Mouse (Mus musculus) embryonic facial prominence, embryonic 15.5 days (tissue): ENCODE results near the gene Osbpl6. TPM values are rescaled to one million over a fixed set of nuclear protein-coding genes. Genes with fewer than 3 reads are reported as not detected.

ENCODE experiments used
- ATAC-seq: fragments of 200-750 bp; cut with Nextera tagmentation; 2 replicates; pipeline ENCODE4 v1.8.0; 2017; ENCODE audit warnings: low read depth, moderate TSS enrichment; ENCODE audit not compliant: insufficient number of reproducible peaks, low FRiP score, low TSS enrichment
- H3K27ac ChIP-seq: fragments of 300-500 bp; sonication (generic); replicated peaks from 2 replicates; pipeline ENCODE4 v1.5.1; 2015; ENCODE audit warnings: mild to moderate bottlenecking, inconsistent platforms
- H3K27me3 ChIP-seq: fragments of 300-500 bp; sonication (generic); 2 replicates; pipeline ENCODE4 v1.6.1; 2015; ENCODE audit warnings: inconsistent platforms
- H3K36me3 ChIP-seq: fragments of 300-500 bp; sonication (generic); 2 replicates; pipeline ENCODE4 v1.6.1; 2015; ENCODE audit warnings: mild to moderate bottlenecking, inconsistent platforms
- H3K4me1 ChIP-seq: fragments of 300-500 bp; sonication (generic); 2 replicates; pipeline ENCODE4 v1.6.1; 2015; ENCODE audit warnings: inconsistent platforms
- H3K4me2 ChIP-seq: fragments of 300-500 bp; sonication (generic); replicated peaks from 2 replicates; pipeline ENCODE4 v1.6.1; 2015; ENCODE audit warnings: mild to moderate bottlenecking, inconsistent platforms
- H3K4me3 ChIP-seq: fragments of 300-500 bp; sonication (generic); replicated peaks from 2 replicates; pipeline ENCODE4 v1.5.1; 2015; ENCODE audit warnings: mild to moderate bottlenecking, inconsistent platforms
- H3K9ac ChIP-seq: fragments of 300-500 bp; sonication (generic); 2 replicates; pipeline ENCODE4 v1.6.1; 2015; ENCODE audit warnings: inconsistent platforms
- H3K9me3 ChIP-seq: fragments of 300-500 bp; sonication (generic); replicated peaks from 2 replicates; pipeline ENCODE4 v1.6.1; 2016; ENCODE audit warnings: inconsistent platforms
- WGBS: fragments of 180-500 bp; shearing (Covaris S2); methylation state at CpG from one replicate; pipeline ENCODE4 v1.1.7; 2015; 5-methylcytosine and 5-hydroxymethylcytosine counted together
- polyA plus RNA-seq: library from polyadenylated mRNA; unstranded; fragments of >200 nt; fragmentation: Nextera tagmentation; extraction: Ambion mirVana; gene quantifications from 2 replicates; pipeline ENCODE4 v1.2.1, GENCODE M21; 2015

The Osbpl6 gene
- 12.0 and 15.1 TPM in 2 replicates for polyA plus RNA-seq

GRCm38 (mm10) chr2:76406151-76406936 lies at the start of gene Osbpl6:
TSS of gene Osbpl6 (plus strand) at chr2:76406508.
- peaks cover 4% of the 10 kb centered on the region for H3K27me3 ChIP-seq
- peak; percentile 92 for ATAC-seq
- H3K9me3 ChIP-seq, result no peaks in the 10 kb centered on the region
- H3K4me2 ChIP-seq, result peak within 1 kb of the TSS; percentile 90
- peak within 1 kb of the TSS; percentile 72 for H3K9ac ChIP-seq
- H3K36me3 ChIP-seq, result no peaks in the 10 kb centered on the region
- WGBS, result under 1% methylated on average over 77 of the region's 89 CpGs
- H3K27ac ChIP-seq, result peak within 1 kb of the TSS; percentile 76
- peak within 1 kb of the TSS; percentile 95 for H3K4me3 ChIP-seq
- peaks cover 4% of the 10 kb centered on the region; the same call in 1 of the 2 replicates for H3K4me1 ChIP-seq

DNA sequence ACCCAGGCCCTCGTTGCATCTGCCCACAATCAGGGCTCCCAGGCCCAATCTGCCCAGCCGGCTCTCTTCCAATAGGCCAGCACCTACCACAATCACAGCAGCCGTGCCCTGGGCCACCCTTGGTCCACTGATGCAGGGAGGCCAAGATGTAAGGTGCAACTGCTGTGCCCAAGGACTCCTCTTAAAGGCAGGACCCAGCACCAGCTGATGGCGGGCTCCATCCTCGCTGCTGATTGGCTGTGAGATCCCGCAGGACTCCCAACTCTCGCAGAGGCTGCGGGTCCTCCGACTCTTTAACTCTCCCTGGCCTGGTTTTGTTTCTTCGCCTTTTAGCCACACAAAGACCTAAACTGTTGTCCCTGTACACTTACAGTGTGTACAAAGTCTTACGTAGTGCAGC lies 46.1 kb upstream of the Osbpl6 start, which contains the start of gene Cyct:
TSS of gene Cyct (minus strand) at position 225 of the 400 bp plus-strand sequence.
- no peaks in the 10 kb centered on the region for H3K36me3 ChIP-seq
- no peaks in the 10 kb centered on the region for H3K27me3 ChIP-seq
- no peak within 1 kb of the TSS for H3K9ac ChIP-seq
- no peaks in the 10 kb centered on the region for H3K4me1 ChIP-seq
- H3K27ac ChIP-seq, result no peak within 1 kb of the TSS
- H3K4me3 ChIP-seq, result no peak within 1 kb of the TSS
- no peaks in the 10 kb centered on the region for H3K9me3 ChIP-seq
- no peak within 1 kb of the TSS for H3K4me2 ChIP-seq
- ATAC-seq, result no peak
- 81% methylated on average over 11 of the region's 11 CpGs for WGBS

DNA sequence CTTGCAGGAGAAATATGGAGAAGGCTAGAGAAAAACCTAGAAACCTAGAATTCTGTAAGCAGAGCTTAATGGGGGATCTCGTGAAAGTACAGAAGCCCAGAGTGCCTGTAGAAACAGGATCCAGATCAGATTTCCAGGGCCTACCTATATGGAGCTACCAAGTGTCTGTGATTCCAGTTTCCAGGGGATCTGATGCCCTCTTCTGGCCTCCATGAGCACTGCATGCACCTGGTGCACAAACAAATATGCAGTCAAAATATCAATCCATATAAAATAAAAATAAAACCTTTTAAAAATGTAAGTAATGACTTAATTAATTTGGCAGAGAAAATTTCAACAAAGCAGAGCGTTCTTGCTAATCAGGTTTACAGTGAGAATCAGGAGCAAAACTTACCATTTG lies 44.2 kb upstream of the Osbpl6 start:
- Histone ChIP-seq H3K27me3 (no peaks in the 10 kb centered on the region), H3K36me3 (no peaks in the 10 kb centered on the region), H3K4me1 (no peaks in the 10 kb centered on the region), H3K9ac (no peak overlapping the region), H3K4me3 (no peak overlapping the region), H3K9me3 (no peaks in the 10 kb centered on the region), H3K4me2 (no peak overlapping the region), H3K27ac (no peak overlapping the region)
- ATAC-seq, result no peak
- WGBS, result 44% methylated on average over 2 of the region's 2 CpGs

- H3K4me2 ChIP-seq, result no peak overlapping the region
- no peak overlapping the region for H3K9ac ChIP-seq
- WGBS, result 72% methylated on average over 4 of the region's 4 CpGs
- H3K27ac ChIP-seq, result no peak overlapping the region
- no peaks in the 10 kb centered on the region for H3K36me3 ChIP-seq
- H3K27me3 ChIP-seq, result no peaks in the 10 kb centered on the region
- no peak for ATAC-seq
- H3K4me3 ChIP-seq, result no peak overlapping the region
- no peaks in the 10 kb centered on the region for H3K9me3 ChIP-seq
- peaks cover 6% of the 10 kb centered on the region; the same call in 1 of the 2 replicates for H3K4me1 ChIP-seq
These were observed 40.5 kb upstream of the Osbpl6 start for GRCm38 (mm10) chr2:76365811-76366210.

GRCm38 (mm10) chr2:76367188-76367922 lies 39.0 kb upstream of the Osbpl6 start:
- no peak overlapping the region for H3K27ac ChIP-seq
- H3K4me1 ChIP-seq, result peaks cover 11% of the 10 kb centered on the region; the same call in 1 of the 2 replicates
- no peak overlapping the region for H3K4me3 ChIP-seq
- no peak overlapping the region for H3K4me2 ChIP-seq
- H3K27me3 ChIP-seq, result no peaks in the 10 kb centered on the region
- ATAC-seq, result no peak
- H3K9ac ChIP-seq, result no peak overlapping the region
- H3K36me3 ChIP-seq, result no peaks in the 10 kb centered on the region
- WGBS, result 19% methylated on average over 9 of the region's 9 CpGs
- H3K9me3 ChIP-seq, result no peaks in the 10 kb centered on the region

DNA sequence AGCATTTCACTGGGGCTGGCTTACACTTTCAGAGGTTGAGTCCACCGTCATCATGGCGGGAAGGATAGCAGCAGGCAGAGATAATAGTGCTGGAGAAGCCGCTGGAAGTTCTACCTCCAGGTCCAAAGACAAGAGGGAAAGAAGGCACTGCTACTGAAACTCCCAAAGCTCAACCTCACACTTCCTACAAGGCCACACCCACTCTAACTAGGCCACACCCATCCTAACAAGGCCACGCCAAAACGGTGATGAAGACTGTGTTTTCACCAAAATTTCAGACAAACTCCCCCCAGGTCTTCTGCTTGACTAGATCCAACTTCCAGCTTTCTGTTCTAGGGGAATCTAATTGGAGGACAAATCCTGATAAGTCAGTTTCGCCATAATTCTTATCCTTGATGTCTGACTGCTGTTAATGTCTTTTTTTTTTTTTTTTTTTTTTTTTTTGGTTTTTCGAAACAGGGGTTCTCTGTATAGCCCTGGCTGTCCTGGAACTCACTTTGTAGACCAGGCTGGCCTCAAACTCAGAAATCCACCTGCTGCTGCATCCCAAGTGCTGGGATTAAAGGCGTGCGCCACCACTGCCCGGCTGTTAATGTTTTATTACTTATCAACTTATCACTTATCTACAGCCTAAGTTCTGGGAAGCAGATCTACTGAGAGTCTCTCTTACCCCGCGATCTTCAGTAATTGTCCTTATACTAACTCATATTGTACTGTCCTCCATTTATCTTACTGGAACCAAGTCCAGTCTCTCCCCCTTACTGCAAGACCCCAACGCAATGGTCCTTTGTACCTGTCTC lies 37.2 kb upstream of the Osbpl6 start:
- Histone ChIP-seq H3K4me3 (peak overlapping the region; percentile 95), H3K9me3 (no peaks in the 10 kb centered on the region), H3K36me3 (peaks cover 12% of the 10 kb centered on the region; the same call in 1 of the 2 replicates), H3K27me3 (no peaks in the 10 kb centered on the region), H3K27ac (no peak overlapping the region), H3K4me1 (peaks cover 11% of the 10 kb centered on the region; the same call in 1 of the 2 replicates), H3K4me2 (no peak overlapping the region), H3K9ac (no peak overlapping the region)
- 74% methylated on average over 13 of the region's 13 CpGs for WGBS
- no peak for ATAC-seq

GRCm38 (mm10) chr2:76369821-76370655 lies 36.3 kb upstream of the Osbpl6 start, which contains the start of gene Rbm45:
TSS of gene Rbm45 (plus strand) at chr2:76369984.
- H3K4me1 ChIP-seq, result peaks cover 11% of the 10 kb centered on the region; the same call in 1 of the 2 replicates
- peak within 1 kb of the TSS; percentile 84 for H3K9ac ChIP-seq
- H3K27me3 ChIP-seq, result no peaks in the 10 kb centered on the region
- peak within 1 kb of the TSS; percentile 61; the same call in 1 of the 2 replicates for H3K27ac ChIP-seq
- peak; percentile 82 for ATAC-seq
- WGBS, result under 1% methylated on average over 61 of the region's 61 CpGs
- H3K4me3 ChIP-seq, result peak within 1 kb of the TSS; percentile 95
- peak within 1 kb of the TSS; percentile 92 for H3K4me2 ChIP-seq
- H3K36me3 ChIP-seq, result peaks cover 19% of the 10 kb centered on the region; the same call in 1 of the 2 replicates
- no peaks in the 10 kb centered on the region for H3K9me3 ChIP-seq

DNA sequence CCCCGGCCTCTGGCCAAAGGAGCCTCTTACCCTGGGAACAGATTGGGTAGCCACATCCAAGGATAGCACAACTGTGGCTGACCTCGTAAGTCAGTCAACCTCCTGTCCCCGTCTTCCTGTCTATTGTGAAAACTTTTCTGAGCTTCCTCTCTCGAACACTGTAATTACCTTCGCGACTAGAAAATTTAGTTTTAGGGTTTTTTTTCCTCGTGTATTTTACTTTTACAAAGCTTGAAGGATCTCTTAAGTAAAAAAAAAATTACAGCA lies 35.7 kb upstream of the Osbpl6 start:
- WGBS, result under 1% methylated on average over 7 of the region's 7 CpGs
- Histone ChIP-seq H3K9ac (peak overlapping the region; percentile 84), H3K9me3 (no peaks in the 10 kb centered on the region), H3K27me3 (no peaks in the 10 kb centered on the region), H3K4me1 (peaks cover 11% of the 10 kb centered on the region; the same call in 1 of the 2 replicates), H3K4me2 (peak overlapping the region; percentile 92), H3K27ac (no peak overlapping the region), H3K36me3 (peaks cover 20% of the 10 kb centered on the region; the same call in 1 of the 2 replicates), H3K4me3 (peak overlapping the region; percentile 95)
- ATAC-seq, result no peak

- H3K36me3 ChIP-seq, result peaks cover 23% of the 10 kb centered on the region
- no peaks in the 10 kb centered on the region for H3K9me3 ChIP-seq
- 88% methylated on average over 4 of the region's 4 CpGs for WGBS
These were observed 34.1 kb upstream of the Osbpl6 start for GRCm38 (mm10) chr2:76372244-76372643.

DNA sequence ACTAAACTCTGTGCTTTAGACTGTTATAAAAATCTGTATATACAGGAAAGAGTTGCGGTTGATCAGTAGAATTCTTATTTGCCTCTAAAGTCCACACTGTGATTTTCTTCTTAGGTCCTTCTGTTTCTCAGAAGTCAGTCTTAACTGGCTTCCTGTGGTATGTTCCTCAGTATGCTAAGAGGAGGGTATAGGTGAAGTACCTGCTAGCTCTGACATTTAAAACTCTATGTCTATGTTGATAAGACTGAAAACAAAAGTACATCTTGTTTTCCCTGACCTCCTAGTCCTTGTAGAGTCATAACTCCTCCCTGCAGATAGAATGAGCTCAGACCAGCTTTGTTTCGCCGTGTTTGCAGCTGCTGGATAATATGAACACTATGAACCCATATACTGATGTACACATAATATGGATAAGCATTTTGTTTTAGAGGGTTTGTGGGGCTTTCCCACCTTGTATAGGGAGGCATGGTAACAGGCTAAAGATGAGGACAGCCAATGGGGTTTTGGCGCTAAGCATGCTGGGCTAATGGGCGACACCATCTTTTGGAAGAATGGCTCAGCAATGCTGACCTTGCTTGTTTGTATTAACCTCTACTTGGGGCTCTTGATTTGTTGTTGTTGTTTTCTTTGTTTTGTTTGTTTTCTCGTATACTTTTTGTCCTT lies 31.6 kb upstream of the Osbpl6 start:
- Histone ChIP-seq H3K36me3 (peaks cover 43% of the 10 kb centered on the region), H3K27ac (no peak overlapping the region), H3K9me3 (no peaks in the 10 kb centered on the region), H3K4me2 (no peak overlapping the region), H3K9ac (no peak overlapping the region), H3K4me3 (no peak overlapping the region), H3K27me3 (no peaks in the 10 kb centered on the region), H3K4me1 (peaks cover 9% of the 10 kb centered on the region; the same call in 1 of the 2 replicates)
- ATAC-seq, result no peak
- 94% methylated on average over 6 of the region's 6 CpGs for WGBS

More at GRCm38 (mm10) chr2:76372244-76372643, 34.1 kb upstream of the Osbpl6 start:
- H3K27ac ChIP-seq, result no peak overlapping the region
- no peak overlapping the region for H3K4me2 ChIP-seq
- H3K4me3 ChIP-seq, result no peak overlapping the region
- no peaks in the 10 kb centered on the region for H3K27me3 ChIP-seq
- no peak overlapping the region for H3K9ac ChIP-seq
- H3K4me1 ChIP-seq, result peaks cover 11% of the 10 kb centered on the region; the same call in 1 of the 2 replicates
- no peak for ATAC-seq
